Mouse (Mus musculus) Patski (cell line): Measurements from ENCODE around the gene Zfp704. TPM values are rescaled to one million over a fixed set of nuclear protein-coding genes. Genes with fewer than 3 reads are reported as not detected.

Experiments
- ATAC-seq: fragments of 100-300 bp; one replicate; pipeline ENCODE4 v1.8.0; 2021
- CTCF ChIA-PET: fragments of 350-600 bp; sonication (Branson Sonifier 250); formaldehyde crosslinking; loops from one replicate; lab custom pipeline; 2022; ENCODE audit warnings: inconsistent platforms; lab: Charles Lee
- POLR2A ChIA-PET: fragments of 350-600 bp; sonication (Branson Sonifier 250); formaldehyde crosslinking; loops from one replicate; lab custom pipeline; 2022; ENCODE audit warnings: antibody characterized with exemption, inconsistent platforms; lab: Charles Lee
- DNase-seq: peaks from one replicate; pipeline ENCODE4 v3.0.0-alpha.2; 2011; ENCODE audit warnings: low read depth, low spot score
- H3K27me3 ChIP-seq: fragments of 371-371 bp; one replicate; pipeline ENCODE4 v1.5.1; 2021
- CTCF ChIP-seq: fragments of 100-300 bp; IDR thresholded peaks from one replicate; pipeline ENCODE4 v1.5.1; 2021
- in situ Hi-C: fragments of 300-500 bp; cut with MboI; formaldehyde crosslinking; loops from 3 replicates; pipeline ENCODE4 v1.11.1; 2018; ENCODE audit warnings: low pct_unique_long_range_greater_than_20kb, mixed read lengths
- polyA plus RNA-seq: library from polyadenylated mRNA; unstranded; gene quantifications from one replicate; pipeline ENCODE4 v1.2.3, GENCODE M21; 2021

Zfp704 gene
- 24.8 TPM for polyA plus RNA-seq

DNA sequence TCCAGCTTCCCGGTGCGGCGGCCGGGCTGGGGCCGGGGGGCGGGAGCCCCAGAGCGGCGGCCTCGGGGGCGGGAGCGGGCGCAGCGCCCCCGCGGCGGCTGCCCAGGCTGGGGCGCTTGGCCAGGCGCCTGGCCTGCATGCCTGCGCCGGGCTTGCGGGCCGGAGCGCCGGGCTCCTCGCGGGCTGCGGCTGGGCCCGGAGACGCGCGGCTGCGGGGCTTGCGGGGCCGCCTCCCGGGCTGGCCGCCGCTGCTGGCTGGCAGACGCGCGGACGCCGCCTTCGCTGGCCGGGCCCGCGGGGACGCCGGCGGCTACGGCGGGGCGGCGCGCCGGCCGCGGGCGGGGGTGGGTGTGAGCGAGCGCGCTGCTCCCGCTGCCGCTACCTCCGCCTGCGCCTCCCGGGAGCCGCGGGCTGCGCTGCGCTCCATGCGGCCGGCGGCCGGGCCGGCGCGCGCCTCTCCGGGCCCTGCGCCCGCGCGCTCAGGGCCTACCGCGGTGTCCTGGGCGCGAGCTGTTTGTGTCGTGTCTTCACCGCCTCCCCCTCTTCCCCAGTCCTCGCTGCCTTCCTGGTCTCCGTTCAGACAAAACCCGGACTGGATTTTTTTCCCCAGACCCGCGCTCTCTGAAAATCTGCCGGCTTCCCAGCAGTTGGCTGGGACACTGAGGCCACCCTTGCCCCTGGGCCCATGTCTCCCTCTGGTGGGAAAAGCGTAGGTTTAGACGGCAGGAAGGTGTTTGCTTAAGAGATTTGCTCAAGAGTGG lies at the start of gene Zfp704:
TSS of gene Zfp704 (minus strand) at position 505 of the 761 bp plus-strand sequence.
- ChIA-PET CTCF (interaction anchor here (1.1 to 1.6 kb wide), 4 partner anchors 13 to 137 kb away, joined by 3 to 4 read pairs (median 3); no protein-coding TSS in a partner anchor), POLR2A (interaction anchor here (1.0 to 2.3 kb wide), 3 partner anchors 9 to 141 kb away, joined by 3 to 6 read pairs (median 3); no protein-coding TSS in a partner anchor)
- ATAC-seq (peak; percentile 89), DNase-seq (peak; percentile 90)
- no peaks in the 10 kb centered on the region for H3K27me3 ChIP-seq
- no peak for TF ChIP-seq CTCF
- in situ Hi-C loops: loop anchor here (5.0 to 25.0 kb wide), 4 partner anchors 212 to 522 kb away; no protein-coding TSS in a partner anchor

DNA sequence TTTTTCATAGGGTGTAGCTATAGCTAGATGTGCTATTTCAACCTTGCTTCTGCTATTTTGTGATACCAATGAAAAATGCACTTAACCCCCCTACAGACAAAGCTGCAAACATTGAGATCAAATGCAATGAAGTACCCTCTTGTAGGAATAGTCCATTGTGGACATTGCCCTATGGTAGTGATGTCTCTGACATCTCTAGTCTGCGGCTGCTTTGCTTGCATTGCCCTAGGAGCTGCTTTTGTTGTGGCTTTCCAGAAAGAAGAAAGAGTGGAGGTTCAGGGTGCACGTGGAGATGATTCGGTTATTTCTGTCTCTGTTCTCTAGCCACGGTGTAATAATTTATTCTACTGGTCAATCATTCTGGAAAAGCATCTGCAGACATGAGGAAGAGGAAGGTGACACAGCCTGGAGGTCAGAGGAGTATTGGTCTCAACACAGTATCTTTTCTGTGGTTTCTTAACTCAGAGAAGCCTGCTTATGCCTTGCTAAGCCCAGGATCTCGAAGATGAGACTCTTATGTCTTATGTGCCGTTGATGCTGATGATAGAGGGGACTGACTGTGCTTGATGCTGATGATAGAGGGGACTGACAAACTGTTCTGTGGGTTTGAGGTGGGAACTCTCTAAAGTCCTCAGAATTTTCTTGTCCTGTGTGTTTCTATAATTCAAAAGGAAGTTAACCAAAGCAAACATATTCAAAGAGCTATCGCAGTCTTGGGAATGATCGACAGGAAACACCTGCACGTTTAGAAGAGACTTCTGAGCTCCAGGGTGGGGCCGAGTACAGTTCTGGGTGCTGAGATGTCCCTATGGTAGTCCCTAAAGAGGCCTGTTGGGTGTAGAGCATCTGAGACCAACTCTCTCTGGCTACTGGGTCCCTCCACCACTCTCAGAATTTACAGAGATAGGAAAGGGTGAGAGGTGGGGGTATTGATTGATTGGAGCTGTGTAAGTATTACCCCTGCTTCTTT lies 23.4 kb upstream of the Zfp704 start:
- no peaks in the 10 kb centered on the region for H3K27me3 ChIP-seq
- CTCF ChIA-PET: interaction anchor here (1.9 to 2.2 kb wide), 3 partner anchors 8 to 13 kb away, joined by 5 to 8 read pairs (median 7); no protein-coding TSS in a partner anchor
- in situ Hi-C loops: no loop called here
- ATAC-seq (no peak), DNase-seq (no peak)
- TF ChIP-seq CTCF: no peak
- POLR2A ChIA-PET: no interaction called here

DNA sequence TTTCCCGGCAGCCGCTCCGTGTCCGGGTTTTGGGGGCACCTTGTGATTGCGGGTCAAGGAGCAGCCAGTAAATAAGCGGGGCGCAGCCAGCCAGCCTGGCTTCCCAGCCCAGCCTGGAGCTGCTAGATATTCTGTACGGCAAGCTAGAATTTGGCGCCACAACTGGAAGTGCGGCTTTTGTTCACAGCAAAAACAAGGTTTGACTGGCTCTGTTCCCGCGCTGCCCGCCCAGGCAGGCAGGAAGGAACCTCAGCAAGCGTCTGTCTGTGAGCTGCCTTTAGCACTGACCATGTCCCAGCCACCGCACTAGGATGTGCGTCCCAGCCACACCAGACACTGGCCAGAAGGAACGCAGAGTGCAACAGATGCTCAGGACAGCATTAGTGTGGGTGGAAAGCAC lies 20.1 kb upstream of the Zfp704 start:
- in situ Hi-C loops: no loop called here
- CTCF ChIA-PET: interaction anchor here (0.8 to 1.6 kb wide), 2 partner anchors 9 to 10 kb away, joined by 3 to 4 read pairs; no protein-coding TSS in a partner anchor
- no peak for TF ChIP-seq CTCF
- DNase-seq: no peak
- ATAC-seq: no peak
- POLR2A ChIA-PET: no interaction called here
- no peaks in the 10 kb centered on the region for H3K27me3 ChIP-seq

DNA sequence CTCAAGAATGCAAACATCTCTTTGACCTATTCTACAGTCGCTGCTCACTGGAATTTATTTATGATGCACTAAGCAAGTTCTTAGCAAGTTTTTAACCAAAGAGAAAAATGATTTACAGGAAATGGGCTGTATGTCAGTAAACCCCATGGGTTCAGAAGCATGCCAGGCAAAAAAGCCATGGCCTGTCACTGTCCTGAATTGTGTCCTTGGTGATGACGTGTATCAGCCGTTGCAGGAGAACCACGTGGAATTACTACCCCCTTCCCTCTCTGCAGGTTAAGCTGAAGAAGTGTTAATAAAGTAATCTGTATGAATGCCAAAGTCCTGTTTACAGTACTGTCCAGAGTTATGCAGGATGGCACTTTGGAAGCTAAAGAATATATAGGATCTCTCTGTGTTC lies 18.2 kb upstream of the Zfp704 start:
- TF ChIP-seq CTCF: no peak
- ChIA-PET POLR2A (no interaction called here), CTCF (interaction anchor here (1.3 kb wide), 1 partner anchor 66 kb away, joined by 3 read pairs; no protein-coding TSS in a partner anchor)
- DNase-seq: peak; percentile 13
- ATAC-seq: peak; percentile 28
- no peaks in the 10 kb centered on the region for H3K27me3 ChIP-seq
- in situ Hi-C loops: no loop called here

DNA sequence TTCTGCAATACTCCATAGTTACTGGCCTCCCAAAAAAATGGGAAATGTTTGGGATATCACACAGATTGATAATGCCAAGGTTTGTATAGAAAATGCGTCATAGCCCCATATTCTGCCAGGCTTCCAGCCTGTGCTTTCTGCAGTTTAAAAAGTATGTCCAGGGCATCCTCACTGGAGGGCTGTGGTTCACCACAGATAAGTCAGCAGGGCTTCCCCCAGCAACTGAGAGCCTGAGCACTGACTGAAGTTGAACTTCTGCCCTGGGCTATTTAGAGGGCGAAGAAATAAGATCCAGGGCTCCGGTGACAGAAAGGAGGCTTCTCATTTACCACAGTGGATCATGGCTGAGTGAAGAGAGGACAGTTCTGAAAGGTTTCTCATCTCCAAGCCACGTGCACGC lies 16.3 kb upstream of the Zfp704 start:
- in situ Hi-C loops: no loop called here
- CTCF ChIA-PET: no interaction called here
- no peak for TF ChIP-seq CTCF

DNA sequence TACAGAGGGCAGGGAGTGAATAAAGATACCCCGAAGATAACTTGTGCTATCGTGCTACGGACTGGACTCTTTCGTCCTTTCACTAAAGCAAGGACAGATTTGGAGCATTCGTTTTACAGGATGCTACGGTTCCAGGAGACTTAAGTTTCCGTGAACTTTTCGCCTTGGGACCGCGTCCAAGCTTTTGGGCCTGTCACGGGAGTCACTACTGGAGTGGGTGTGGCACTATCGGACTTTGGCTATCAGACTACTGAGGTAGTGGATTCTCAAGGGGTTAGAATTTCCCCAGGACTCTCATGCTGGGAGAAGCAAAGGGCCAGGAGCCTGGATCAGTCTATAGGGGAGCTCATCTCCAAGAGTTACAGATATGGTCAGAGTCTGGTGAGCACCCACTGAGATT lies 10.7 kb upstream of the Zfp704 start:
- in situ Hi-C loops: loop anchor here (25.0 kb wide), 1 partner anchor 533 kb away; no protein-coding TSS in a partner anchor
- no peak for DNase-seq
- ATAC-seq: no peak
- ChIA-PET POLR2A (no interaction called here), CTCF (interaction anchor here (1.3 to 2.6 kb wide), 2 partner anchors 10 to 30 kb away, joined by 4 to 6 read pairs; no protein-coding TSS in a partner anchor)
- TF ChIP-seq CTCF: no peak
- no peaks in the 10 kb centered on the region for H3K27me3 ChIP-seq

More for the DNA sequence above, 16.3 kb upstream of the Zfp704 start:
- ATAC-seq (peak; percentile 73), DNase-seq (peak; percentile 68)
- POLR2A ChIA-PET: no interaction called here
- no peaks in the 10 kb centered on the region for H3K27me3 ChIP-seq

DNA sequence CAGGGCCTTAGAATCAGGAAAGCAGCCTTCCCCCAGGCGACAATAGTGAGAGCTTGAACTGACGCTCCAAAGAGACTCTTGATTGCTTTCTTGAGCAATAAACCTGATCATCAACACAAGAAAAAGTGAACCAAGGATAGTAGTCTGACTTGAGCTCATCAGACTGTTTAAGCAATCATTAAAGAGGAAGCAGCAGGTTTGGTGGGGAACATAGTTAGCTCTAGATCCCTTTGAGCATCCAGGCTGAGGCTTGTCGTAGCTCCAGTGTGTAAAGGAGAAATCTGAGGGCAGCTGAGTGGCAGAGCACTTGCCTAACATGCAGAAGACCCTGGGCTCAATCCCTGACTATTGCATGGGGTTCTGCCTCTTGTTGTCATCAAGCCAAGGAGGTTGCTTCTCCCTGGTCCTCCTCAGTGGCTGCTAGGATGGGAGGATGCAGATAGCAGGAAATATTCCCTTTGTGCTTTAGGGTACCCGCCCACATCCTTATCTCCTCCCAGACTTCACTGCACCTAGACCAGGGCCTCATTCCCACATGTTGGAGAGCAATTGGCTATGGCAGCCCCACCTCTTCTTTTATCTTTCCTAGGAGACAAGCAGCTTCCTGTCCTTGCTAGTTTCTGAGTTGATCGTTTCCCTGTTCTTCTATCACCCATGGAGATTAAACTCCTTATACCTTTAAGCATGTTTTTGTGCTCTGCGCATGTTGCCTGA lies 9.8 kb upstream of the Zfp704 start:
- no peak for ATAC-seq
- ChIA-PET CTCF (interaction anchor here (1.3 to 2.6 kb wide), 2 partner anchors 11 to 31 kb away, joined by 4 to 6 read pairs; no protein-coding TSS in a partner anchor), POLR2A (no interaction called here)
- in situ Hi-C loops: loop anchor here (10.0 to 25.0 kb wide), 3 partner anchors 325 to 532 kb away; no protein-coding TSS in a partner anchor
- no peaks in the 10 kb centered on the region for H3K27me3 ChIP-seq
- no peak for TF ChIP-seq CTCF
- DNase-seq: no peak

DNA sequence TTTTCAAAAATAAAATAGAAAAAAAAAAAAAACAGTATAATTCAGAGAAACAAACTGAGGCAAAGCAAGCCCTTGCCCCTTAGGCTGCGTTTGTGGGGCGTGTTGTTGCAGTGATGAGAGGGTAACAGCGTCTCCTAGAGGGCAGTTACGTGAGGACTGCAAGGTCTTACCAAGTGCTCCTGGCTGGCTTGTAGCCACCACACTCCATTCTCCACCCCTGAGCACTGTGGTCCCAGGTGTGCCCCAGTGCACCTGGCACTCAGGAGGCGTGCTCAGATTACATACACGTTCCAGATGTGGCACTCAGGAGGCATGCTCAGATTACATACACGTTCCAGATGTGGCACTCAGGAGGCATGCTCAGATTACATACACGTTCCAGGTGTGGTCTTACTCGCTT lies 7.2 kb upstream of the Zfp704 start:
- DNase-seq: no peak
- no peak for TF ChIP-seq CTCF
- in situ Hi-C loops: loop anchor here (10.0 to 25.0 kb wide), 3 partner anchors 328 to 530 kb away; no protein-coding TSS in a partner anchor
- ChIA-PET POLR2A (no interaction called here), CTCF (interaction anchor here (1.4 kb wide), 1 partner anchor 54 kb away, joined by 3 read pairs; no protein-coding TSS in a partner anchor)
- H3K27me3 ChIP-seq: no peaks in the 10 kb centered on the region
- ATAC-seq: no peak

DNA sequence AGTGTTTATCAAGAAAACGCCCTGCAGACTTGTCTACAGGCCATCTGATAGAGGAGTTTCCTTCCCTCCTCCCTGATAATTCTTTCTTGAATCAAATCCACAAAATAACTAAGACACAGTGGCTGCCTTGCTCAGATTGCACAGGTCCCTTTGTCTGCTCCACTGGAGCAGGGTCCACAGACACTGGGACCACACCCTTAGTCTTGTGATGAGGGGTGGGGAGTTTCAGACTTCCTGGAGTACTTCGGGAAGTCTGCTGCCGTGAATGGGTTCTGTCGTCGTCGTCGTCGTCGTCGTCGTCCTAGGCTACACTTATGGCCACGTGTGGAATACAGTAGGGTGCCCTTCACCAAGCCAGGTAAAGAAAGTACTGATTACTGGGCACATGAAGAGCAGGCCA lies 4.8 kb upstream of the Zfp704 start:
- ATAC-seq (no peak), DNase-seq (no peak)
- TF ChIP-seq CTCF: no peak
- H3K27me3 ChIP-seq: no peaks in the 10 kb centered on the region
- CTCF ChIA-PET: no interaction called here
- in situ Hi-C loops: loop anchor here (5.0 to 25.0 kb wide), 4 partner anchors 217 to 527 kb away; no protein-coding TSS in a partner anchor
- POLR2A ChIA-PET: no interaction called here
